Mouse (Mus musculus) gastrocnemius, postnatal 25 days (tissue): ENCODE measurements at regions not wholly inside any gene's neighbourhood (a gene's known extent, or its start where the extent isn't known, plus 50 kb on each side); places are given as distances from the start of the nearest gene placed in this dataset.

Experiments
- DNase-seq: peaks from one replicate; pipeline ENCODE4 v3.0.0; 2022

GRCm38 (mm10) chr16:73835715-73836440 is 575.7 kb downstream of the Robo2 start:
- no peak for DNase-seq

GRCm38 (mm10) chr16:73821387-73822338 is 590.0 kb downstream of the Robo2 start:
- DNase-seq: no peak

GRCm38 (mm10) chr16:73804572-73804971 is 607.1 kb downstream of the Robo2 start:
- DNase-seq: no peak

GRCm38 (mm10) chr16:73796528-73797171 is 615.0 kb downstream of the Robo2 start:
- DNase-seq: no peak

- no peak for DNase-seq
Measured at GRCm38 (mm10) chr16:73785074-73785438, 626.6 kb downstream of the Robo2 start.

GRCm38 (mm10) chr16:73784296-73785073 is 627.1 kb downstream of the Robo2 start:
- no peak for DNase-seq

GRCm38 (mm10) chr16:73772454-73772853 is 639.2 kb downstream of the Robo2 start:
- no peak for DNase-seq

- no peak for DNase-seq
Measured at GRCm38 (mm10) chr16:73770440-73770856, 641.2 kb downstream of the Robo2 start.

- DNase-seq: no peak
Measured at GRCm38 (mm10) chr16:73769729-73770128, 641.9 kb downstream of the Robo2 start.

GRCm38 (mm10) chr16:73768706-73769105 is 642.9 kb downstream of the Robo2 start:
- no peak for DNase-seq

GRCm38 (mm10) chr16:73765184-73765583 is 646.4 kb downstream of the Robo2 start:
- DNase-seq: no peak

- no peak for DNase-seq
Measured at GRCm38 (mm10) chr16:73760921-73761320, 650.7 kb downstream of the Robo2 start.

GRCm38 (mm10) chr16:73758872-73759271 is 652.8 kb downstream of the Robo2 start:
- DNase-seq: no peak

- peak; percentile 10 for DNase-seq
Measured at GRCm38 (mm10) chr16:73754302-73754701, 657.3 kb downstream of the Robo2 start.

- no peak for DNase-seq
Measured at GRCm38 (mm10) chr16:73728297-73728696, 683.3 kb downstream of the Robo2 start.

- DNase-seq: no peak
Measured at GRCm38 (mm10) chr16:73719691-73720090, 691.9 kb downstream of the Robo2 start.

GRCm38 (mm10) chr16:73716301-73716700 is 695.3 kb downstream of the Robo2 start:
- DNase-seq: no peak

- no peak for DNase-seq
Measured at GRCm38 (mm10) chr16:73707051-73707450, 704.6 kb downstream of the Robo2 start.

- no peak for DNase-seq
Measured at GRCm38 (mm10) chr16:73689274-73689673, 722.4 kb downstream of the Robo2 start.

GRCm38 (mm10) chr16:73679804-73680203 is 731.8 kb downstream of the Robo2 start:
- no peak for DNase-seq

GRCm38 (mm10) chr16:73670516-73670915 is 741.1 kb downstream of the Robo2 start:
- DNase-seq: no peak
